Mouse (Mus musculus) myocyte (in vitro differentiated cells): ENCODE measurements at regions not wholly inside any gene's neighbourhood (a gene's known extent, or its start where the extent isn't known, plus 50 kb on each side); places are given as distances from the start of the nearest gene placed in this dataset.

Experiments used
- H3K27me3 ChIP-seq: one replicate; pipeline ENCODE4 v1.6.1; 2011; ENCODE audit not compliant: control insufficient read depth, insufficient read depth, insufficient read length
- H3K36me3 ChIP-seq: one replicate; pipeline ENCODE4 v1.6.1; 2011; ENCODE audit not compliant: control insufficient read depth, insufficient read depth
- H3K4me2 ChIP-seq: one replicate; pipeline ENCODE4 v1.6.1; 2011; ENCODE audit warnings: low read depth, control low read depth
- H3K4me3 ChIP-seq: one replicate; pipeline ENCODE4 v1.5.1; 2011; ENCODE audit warnings: mild to moderate bottlenecking, control low read depth, moderate library complexity
- H3K79me2 ChIP-seq: one replicate; pipeline ENCODE4 v1.6.1; 2011; ENCODE audit not compliant: control insufficient read depth, insufficient read depth
- H3ac ChIP-seq: one replicate; pipeline ENCODE4 v1.6.1; 2011; ENCODE audit not compliant: control insufficient read depth, insufficient read length
- CEBPB ChIP-seq: IDR thresholded peaks from 2 replicates; pipeline ENCODE4 v1.6.1; 2011; ENCODE audit warnings: mild to moderate bottlenecking, moderate library complexity; ENCODE audit not compliant: poor library complexity, insufficient read depth, severe bottlenecking
- E2F4 ChIP-seq: IDR thresholded peaks from one replicate; pipeline ENCODE4 v1.6.1; 2011; ENCODE audit warnings: mild to moderate bottlenecking, control low read depth, moderate library complexity; ENCODE audit not compliant: insufficient read depth
- MAX ChIP-seq: IDR thresholded peaks from one replicate; pipeline ENCODE4 v1.6.1; 2011; ENCODE audit warnings: low read depth, mild to moderate bottlenecking, control low read depth
- MYOD1 ChIP-seq, 3 experiments: IDR thresholded peaks; one replicate each; pipeline ENCODE4 v1.6.1; 2011; ENCODE audit warnings: control low read depth in 2 of 3, low read depth in 2 of 3, mild to moderate bottlenecking in 2 of 3, moderate library complexity in 1 of 3; ENCODE audit not compliant: insufficient read length in 2 of 3, control insufficient read depth in 1 of 3
- MYOG ChIP-seq, 3 experiments: IDR thresholded peaks; one replicate each; pipeline ENCODE4 v1.6.1; 2011; ENCODE audit warnings: control low read depth in 2 of 3, low read depth in 2 of 3, mild to moderate bottlenecking in 2 of 3; ENCODE audit not compliant: insufficient read length in 2 of 3, control insufficient read depth in 1 of 3, insufficient read depth in 1 of 3
- POLR2A ChIP-seq: IDR thresholded peaks from one replicate; pipeline ENCODE4 v1.6.1; 2011; ENCODE audit warnings: low read depth, mild to moderate bottlenecking, control low read depth, moderate library complexity; ENCODE audit not compliant: insufficient read length
- POLR2AphosphoS2 ChIP-seq: IDR thresholded peaks from one replicate; pipeline ENCODE4 v1.6.1; 2011; ENCODE audit warnings: low read depth, control low read depth; ENCODE audit not compliant: insufficient read length
- REST ChIP-seq: IDR thresholded peaks from one replicate; pipeline ENCODE4 v1.6.1; 2011; ENCODE audit warnings: mild to moderate bottlenecking, control low read depth, moderate library complexity; ENCODE audit not compliant: insufficient read depth, insufficient read length
- SRF ChIP-seq: IDR thresholded peaks from one replicate; pipeline ENCODE4 v1.6.1; 2011; ENCODE audit warnings: low read depth; ENCODE audit not compliant: control insufficient read depth, insufficient read length
- TCF12 ChIP-seq: IDR thresholded peaks from one replicate; pipeline ENCODE4 v1.6.1; 2011; ENCODE audit warnings: mild to moderate bottlenecking, control low read depth; ENCODE audit not compliant: poor library complexity, insufficient read depth, severe bottlenecking
- TCF3 ChIP-seq: IDR thresholded peaks from one replicate; pipeline ENCODE4 v1.6.1; 2011; ENCODE audit warnings: low read depth, control low read depth; ENCODE audit not compliant: insufficient read length
- USF1 ChIP-seq: IDR thresholded peaks from one replicate; pipeline ENCODE4 v1.6.1; 2011; ENCODE audit warnings: low read depth, mild to moderate bottlenecking, control low read depth, moderate library complexity

DNA sequence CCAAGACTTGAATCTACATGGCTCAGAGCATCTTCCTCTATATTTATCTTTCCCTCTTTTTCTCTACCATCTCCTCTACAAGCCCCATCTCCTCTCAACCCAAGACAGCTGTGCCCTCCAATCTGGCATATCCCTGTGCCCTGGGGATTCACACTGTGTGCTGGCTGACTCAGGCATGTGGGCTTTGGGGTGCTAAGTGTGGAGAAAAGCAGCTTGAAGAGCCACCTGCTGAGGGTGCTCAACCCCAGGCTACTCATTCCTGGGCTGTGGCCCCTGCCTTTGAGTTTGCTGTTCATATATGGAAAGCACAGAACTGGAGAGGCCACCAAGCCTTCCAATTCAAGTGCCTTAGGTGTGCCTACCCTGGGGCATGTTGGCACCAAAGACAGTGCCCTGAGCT is 193.7 kb downstream of the Rps15a start:
- H3K36me3 ChIP-seq: no peaks in the 10 kb centered on the region
- no peaks in the 10 kb centered on the region for H3K79me2 ChIP-seq
- H3ac ChIP-seq: no peak overlapping the region
- no peak overlapping the region for H3K4me2 ChIP-seq
- H3K27me3 ChIP-seq: no peaks in the 10 kb centered on the region
- no peak overlapping the region for H3K4me3 ChIP-seq
- TF ChIP-seq TCF12 (no peak), POLR2AphosphoS2 (no peak), SRF (no peak), USF1 (no peak), CEBPB (no peak), MYOG (IDR thresholded peaks at IDR 0.05; ENCODE audit: control insufficient read depth in 1 of 3, insufficient read depth in 1 of 3, insufficient read length in 2 of 3, low read depth in 2 of 3) (no peak), E2F4 (no peak), REST (no peak), MAX (no peak), TCF3 (no peak), POLR2A (no peak), MYOD1 (IDR thresholded peaks at IDR 0.05; ENCODE audit: control insufficient read depth in 1 of 3, insufficient read length in 2 of 3, low read depth in 2 of 3) (no peak)

DNA sequence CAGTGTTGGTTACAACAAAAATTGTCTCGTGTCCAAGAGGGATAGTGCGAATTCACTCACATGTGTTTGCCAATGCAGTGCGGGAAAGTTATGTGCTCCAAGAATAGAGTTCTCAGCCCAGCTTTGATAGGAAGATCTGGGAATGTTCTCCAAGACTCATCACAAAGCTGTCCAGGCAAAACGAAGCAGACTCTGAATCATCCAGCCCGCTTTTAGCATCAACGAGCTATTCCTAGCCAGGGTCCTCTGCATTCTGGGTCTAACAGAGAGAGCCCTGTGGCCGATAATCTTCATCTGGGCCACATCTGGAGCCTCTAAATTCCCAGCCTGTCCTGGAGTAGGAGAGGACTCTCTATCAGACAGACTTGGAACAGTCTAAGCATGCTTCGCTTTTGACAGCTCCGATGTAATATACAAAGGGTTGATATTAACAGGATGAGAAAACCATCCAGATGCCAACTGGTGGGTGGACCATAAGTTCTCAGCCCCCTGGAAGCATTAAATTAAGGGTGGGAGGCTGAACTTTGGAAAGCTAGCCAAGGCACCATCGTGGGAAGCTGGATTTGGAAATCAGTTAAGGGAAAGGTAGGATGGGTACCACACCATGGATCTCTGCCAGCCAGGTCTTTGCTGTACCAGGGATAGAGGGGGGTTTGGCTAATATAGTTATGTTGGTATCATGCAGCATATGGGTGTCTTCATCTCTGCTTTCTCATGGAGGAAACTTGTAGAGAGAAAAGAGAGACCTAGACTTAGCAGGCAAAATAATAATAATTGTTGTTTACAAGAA is 197.6 kb downstream of the Rps15a start:
- Histone ChIP-seq H3ac (no peak overlapping the region), H3K4me3 (no peak overlapping the region), H3K79me2 (no peaks in the 10 kb centered on the region), H3K27me3 (no peaks in the 10 kb centered on the region), H3K36me3 (no peaks in the 10 kb centered on the region), H3K4me2 (no peak overlapping the region)
- TF ChIP-seq MYOG (IDR thresholded peaks at IDR 0.05; ENCODE audit: control insufficient read depth in 1 of 3, insufficient read depth in 1 of 3, insufficient read length in 2 of 3, low read depth in 2 of 3) (no peak), POLR2A (no peak), MYOD1 (IDR thresholded peaks at IDR 0.05; ENCODE audit: control insufficient read depth in 1 of 3, insufficient read length in 2 of 3, low read depth in 2 of 3) (no peak), SRF (no peak), TCF3 (no peak), USF1 (no peak), TCF12 (no peak), REST (no peak)

DNA sequence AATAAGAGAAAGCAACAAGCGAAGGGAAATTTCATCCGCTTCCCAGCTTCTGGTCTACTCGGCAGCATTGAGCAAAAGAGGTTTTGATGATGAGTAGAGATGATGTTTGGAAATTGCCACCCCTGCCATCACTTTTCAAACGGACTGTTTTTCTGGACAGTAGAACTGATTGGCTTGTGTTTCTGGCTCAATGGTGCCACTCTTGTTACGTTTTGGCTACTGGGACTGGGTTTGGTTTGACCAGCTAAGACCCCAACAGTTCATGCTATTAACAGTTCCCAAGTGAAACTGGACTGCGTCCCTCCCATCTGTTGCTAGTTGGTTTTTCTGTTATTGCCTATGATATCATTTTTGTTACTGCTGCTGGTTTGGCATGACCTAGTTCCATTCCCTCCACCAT is 199.1 kb downstream of the Rps15a start:
- Histone ChIP-seq H3K27me3 (no peaks in the 10 kb centered on the region), H3K79me2 (no peaks in the 10 kb centered on the region), H3K4me3 (no peak overlapping the region), H3ac (no peak overlapping the region), H3K36me3 (no peaks in the 10 kb centered on the region), H3K4me2 (no peak overlapping the region)
- TF ChIP-seq CEBPB (no peak), SRF (no peak), TCF12 (no peak), MYOG (IDR thresholded peaks at IDR 0.05; ENCODE audit: control insufficient read depth in 1 of 3, insufficient read depth in 1 of 3, insufficient read length in 2 of 3, low read depth in 2 of 3) (no peak), POLR2AphosphoS2 (no peak), MAX (no peak)

DNA sequence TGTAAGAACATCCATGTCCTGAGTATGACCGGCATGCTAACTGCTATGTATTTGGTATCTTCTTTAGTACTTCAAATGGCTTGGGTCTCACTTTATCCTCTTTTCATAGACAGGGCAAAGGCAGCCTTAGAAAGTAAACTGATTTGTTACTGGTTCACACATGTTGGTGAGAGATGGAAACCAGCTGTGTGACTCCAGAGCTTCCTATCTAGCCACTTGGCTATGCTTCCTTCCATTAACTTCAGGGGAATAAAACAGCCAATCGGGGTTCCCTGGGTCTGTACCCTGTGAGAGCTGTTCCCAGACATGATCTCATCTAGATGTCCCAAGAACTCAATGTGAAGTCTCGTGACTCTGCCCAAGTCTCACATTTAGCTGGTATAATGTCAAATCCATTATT is 203.5 kb downstream of the Rps15a start:
- no peak for TF ChIP-seq MYOG (IDR thresholded peaks at IDR 0.05; ENCODE audit: control insufficient read depth in 1 of 3, insufficient read depth in 1 of 3, insufficient read length in 2 of 3, low read depth in 2 of 3)
- no peak for TF ChIP-seq REST
- no peak for TF ChIP-seq TCF12
- no peak for TF ChIP-seq E2F4
- no peak for TF ChIP-seq POLR2AphosphoS2
- no peak for TF ChIP-seq TCF3
- TF ChIP-seq CEBPB: no peak
- TF ChIP-seq MYOD1 (IDR thresholded peaks at IDR 0.05; ENCODE audit: control insufficient read depth in 1 of 3, insufficient read length in 2 of 3, low read depth in 2 of 3): no peak
- TF ChIP-seq POLR2A: no peak
- TF ChIP-seq MAX: no peak
- TF ChIP-seq USF1: no peak
- TF ChIP-seq SRF: no peak
- Histone ChIP-seq H3K27me3 (no peaks in the 10 kb centered on the region), H3K79me2 (no peaks in the 10 kb centered on the region), H3K4me2 (no peak overlapping the region), H3K4me3 (no peak overlapping the region), H3K36me3 (no peaks in the 10 kb centered on the region), H3ac (no peak overlapping the region)

DNA sequence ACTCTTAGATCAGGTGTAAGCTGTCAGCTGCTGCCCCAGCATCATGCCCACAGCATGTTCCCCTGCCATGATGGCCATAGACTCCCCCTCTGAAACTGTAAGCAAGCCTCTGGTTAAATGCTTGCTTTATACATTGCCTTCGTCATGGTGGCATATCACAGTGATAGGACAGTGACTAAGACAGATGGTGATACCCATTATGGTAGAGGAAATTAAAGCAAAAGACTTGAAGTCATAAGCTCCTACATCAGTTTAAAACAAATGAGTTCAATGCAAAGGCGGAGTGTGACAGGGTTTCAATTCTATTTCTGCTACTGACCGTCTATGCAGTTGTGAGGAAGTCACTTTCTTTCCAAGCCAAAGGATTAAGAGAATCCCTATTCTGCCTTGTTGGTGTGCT is 204.9 kb downstream of the Rps15a start:
- no peaks in the 10 kb centered on the region for H3K36me3 ChIP-seq
- TF ChIP-seq MAX: no peak
- TF ChIP-seq MYOD1 (IDR thresholded peaks at IDR 0.05; ENCODE audit: control insufficient read depth in 1 of 3, insufficient read length in 2 of 3, low read depth in 2 of 3): no peak
- TF ChIP-seq MYOG (IDR thresholded peaks at IDR 0.05; ENCODE audit: control insufficient read depth in 1 of 3, insufficient read depth in 1 of 3, insufficient read length in 2 of 3, low read depth in 2 of 3): no peak
- H3K79me2 ChIP-seq: no peaks in the 10 kb centered on the region
- H3ac ChIP-seq: no peak overlapping the region
- H3K4me3 ChIP-seq: no peak overlapping the region
- H3K4me2 ChIP-seq: no peak overlapping the region
- no peaks in the 10 kb centered on the region for H3K27me3 ChIP-seq
